In genomic region chrX:95999601-96000000, GRCm38 (mm10) we compare ENCODE assay signal across 7 mouse cellular contexts. TPM values are rescaled to one million over a fixed set of nuclear protein-coding genes. Genes with fewer than 3 reads are reported as not detected.
DNase-seq lines count a peak whose midpoint lies in the region; ATAC-seq lines count a peak whose summit lies in the region.

No protein-coding gene starts in this region.

- no peaks in the 10 kb centered on the region for H3K27me3 ChIP-seq in hindbrain, embryonic 16.5 days (replicated peaks; ENCODE audit: control insufficient read depth, insufficient read depth, low read length)

- H3K36me3 ChIP-seq in hindbrain, embryonic 16.5 days (ENCODE audit: control insufficient read depth, insufficient read depth, low read length) = no peaks in the 10 kb centered on the region

- peak; percentile 19 for DNase-seq in 3134 (ENCODE audit: extremely low read depth, insufficient read length, low spot score)
- peak; percentile 68 for DNase-seq in CD4-positive, CD25-positive, alpha-beta regulatory T cell, adult 2 months (ENCODE audit: low read depth, low spot score)
- DNase-seq in frontal cortex, postnatal 36 days (ENCODE audit: low spot score in 2 of 2) = no peak
- DNase-seq in adrenal gland, postnatal 4 days (ENCODE audit: low spot score in 2 of 2) = no peak

- ATAC-seq in common myeloid progenitor, adult 5-6 weeks (replicated peaks; ENCODE audit: low read depth, poor library complexity, severe bottlenecking) = 0 out of 2 replicates have a peak, but pooled peaks have one; percentile 50
- ATAC-seq in neutrophil, adult 5-6 weeks (ENCODE audit: extremely low read depth, insufficient number of reproducible peaks, low FRiP score, poor library complexity, severe bottlenecking) = peak; percentile 67; the same call in 1 of the 2 replicates
- ATAC-seq in hindbrain, embryonic 16.5 days = no peak

- H3K4me2 ChIP-seq in hindbrain, embryonic 16.5 days (ENCODE audit: low read length) = no peak overlapping the region

- H3K4me3 ChIP-seq in hindbrain, embryonic 16.5 days (ENCODE audit: low read length) = no peak overlapping the region

- WGBS in hindbrain, embryonic 16.5 days = 69% methylated on average over 5 of the region's 6 CpGs

- H3K4me1 ChIP-seq in hindbrain, embryonic 16.5 days (ENCODE audit: control insufficient read depth, insufficient read depth, low read depth, low read length) = no peaks in the 10 kb centered on the region

- H3K9me3 ChIP-seq in hindbrain, embryonic 16.5 days (ENCODE audit: control insufficient read depth, low read length) = no peaks in the 10 kb centered on the region

- no peak overlapping the region for H3K9ac ChIP-seq in hindbrain, embryonic 16.5 days (ENCODE audit: low read depth, low read length)

- H3K27ac ChIP-seq in hindbrain, embryonic 16.5 days (ENCODE audit: low read depth, low read length) = no peak overlapping the region

RNA-seq across cellular contexts. Expression of gene Las1l, which starts 42.8 kb away (rescaled TPM):
- total RNA-seq in common myeloid progenitor, adult 5-6 weeks (2017) = 44.4 and 50.4 TPM in 2 replicates
- 43.1 and 47.7 TPM in 2 replicates for total RNA-seq in neutrophil, adult 5-6 weeks (2017)
- polyA plus RNA-seq in hindbrain, embryonic 16.5 days (2015; fragmentation: Nextera tagmentation; extraction: Ambion mirVana) = 107 and 112 TPM in 2 replicates
- 10 to 100 TPM; 53.3 to 57.3 TPM for total RNA-seq in adrenal gland, postnatal 4 days (2021)

Comparison
In these comparisons a context has a peak if more than half of its experiments do, and no peak if none do; other contexts are left out.
1. DNase-seq: peak in 3134 (single experiment) and CD4-positive, CD25-positive, alpha-beta regulatory T cell, adult 2 months (single experiment); none in frontal cortex, postnatal 36 days (0 of 2) and adrenal gland, postnatal 4 days (0 of 2).